Mouse (Mus musculus) spleen, adult 2 months (tissue): ENCODE measurements around the gene Myo6.

Experiments used
- CTCF ChIP-seq: fragments of 200-500 bp; IDR thresholded peaks from 2 replicates; pipeline ENCODE4 v1.5.1; 2011; ENCODE audit warnings: mild to moderate bottlenecking, inconsistent platforms; ENCODE audit not compliant: insufficient read depth, insufficient read length, insufficient replicate concordance; ENCODE audit errors: extremely low read depth
- POLR2A ChIP-seq: fragments of 200-500 bp; IDR thresholded peaks from 2 replicates; pipeline ENCODE4 v1.6.1; 2011; ENCODE audit warnings: low read depth, low read length, inconsistent platforms

DNA sequence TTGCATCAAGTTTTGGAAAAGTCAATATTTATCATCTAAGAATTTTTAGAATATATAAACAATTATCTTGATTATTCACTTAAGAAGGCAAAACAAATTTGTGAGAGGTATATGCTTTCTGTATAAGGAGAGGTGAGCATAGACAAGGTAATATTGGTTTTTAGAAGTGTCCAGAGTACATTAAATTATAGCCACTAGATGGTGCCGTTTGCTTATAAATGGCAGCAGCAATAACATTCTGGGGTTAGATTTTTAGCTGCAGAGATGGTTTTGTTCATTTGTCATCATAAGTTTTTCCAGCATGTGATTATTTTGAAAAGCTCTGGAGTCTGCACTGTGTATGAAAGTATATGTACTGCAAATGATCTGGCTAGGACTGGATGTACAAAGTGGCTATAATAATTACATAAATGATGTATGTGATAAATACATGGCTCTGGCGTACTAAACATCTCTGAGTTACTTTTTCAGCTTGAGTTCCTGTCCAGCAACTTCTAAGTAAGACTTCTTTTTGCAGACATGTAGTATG is 128.3 kb downstream of the Myo6 start:
- TF ChIP-seq POLR2A (no peak), CTCF (no peak)
